Mouse (Mus musculus): ENCODE data around the gene Nme8.

DNA sequence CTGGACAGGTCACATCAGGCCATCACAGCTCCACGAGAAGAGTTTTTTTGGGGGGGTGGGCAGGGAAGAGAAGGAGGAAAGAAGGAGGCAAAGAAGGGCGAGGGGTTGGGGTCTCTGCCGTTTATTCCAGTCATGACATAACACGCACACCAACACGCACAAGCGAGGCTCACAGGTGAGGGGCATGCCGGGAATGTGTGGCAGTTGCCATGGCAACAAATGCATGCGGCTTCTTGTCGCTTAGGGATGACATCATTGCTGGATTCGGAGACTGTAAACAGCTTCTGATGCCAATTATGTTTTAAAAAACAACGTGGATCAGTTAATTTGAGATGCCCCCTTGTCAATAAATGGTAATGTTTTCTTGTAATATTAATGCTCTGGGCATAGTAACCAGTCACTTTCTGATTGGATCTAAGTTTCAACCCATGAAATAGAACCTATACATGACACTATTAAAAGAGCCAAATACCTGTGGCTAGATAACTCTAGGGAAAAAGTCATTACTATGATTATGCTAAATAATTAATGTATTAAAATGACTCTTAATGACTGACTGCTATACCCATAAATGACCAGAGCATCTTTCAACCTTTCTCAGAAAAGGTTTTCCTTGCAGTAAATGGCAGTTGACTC lies 4.0 kb upstream of the Nme8 start:
- no peak for TF ChIP-seq POLR2A (IDR thresholded peaks at IDR 0.05; ENCODE audit: extremely low read depth, insufficient read depth, low read length)
- no peak for TF ChIP-seq CTCF (IDR thresholded peaks at IDR 0.05; ENCODE audit: low read depth, low read length)

Data from liver, adult 2 months (tissue).